Mouse (Mus musculus): ENCODE results near the gene Ybx2.

- TF ChIP-seq CTCF (conservative IDR thresholded peaks at IDR 0.05; ENCODE audit: insufficient read depth, insufficient read length, low read depth, low read length) (no peak), POLR2A (IDR thresholded peaks at IDR 0.05; ENCODE audit: low read depth, low read length) (no peak)
Measured at GRCm38 (mm10) chr11:69970775-69971174, 35.2 kb downstream of the Ybx2 start.
